In the genomic region with DNA sequence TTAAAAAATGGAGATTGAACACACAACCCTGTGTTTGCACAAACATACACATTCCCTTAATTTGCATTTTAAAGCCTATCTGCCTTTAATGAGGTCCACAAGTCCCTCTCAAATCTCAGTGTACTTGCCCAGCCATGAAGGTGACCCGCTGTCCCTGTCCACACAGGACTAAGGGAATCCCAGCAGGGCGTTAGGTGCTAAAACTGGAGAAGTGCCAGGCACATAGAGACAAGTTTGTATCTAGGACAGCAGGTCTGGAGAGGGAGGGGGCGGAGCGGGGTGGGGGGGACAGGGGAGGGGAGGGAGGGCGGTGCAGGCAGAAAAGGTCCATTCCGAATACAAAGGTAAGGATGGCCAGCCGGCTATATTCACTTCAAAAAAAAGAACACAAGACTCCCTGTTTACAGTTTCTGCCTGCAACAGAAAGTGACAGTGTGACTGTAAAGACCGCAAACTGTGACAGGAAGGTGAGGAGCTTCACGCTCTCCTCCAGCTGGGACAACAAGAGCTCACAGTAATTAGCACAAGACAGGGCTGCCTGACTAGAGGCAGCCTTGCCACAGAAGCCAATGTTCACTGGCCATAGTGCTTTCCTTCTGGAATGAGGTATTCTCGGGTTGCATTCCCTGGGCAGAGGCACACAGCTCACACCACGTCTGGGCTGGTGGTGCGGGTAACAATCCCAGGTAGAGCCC, we compare ENCODE assay signal across 9 mouse cellular contexts. TPM values are rescaled to one million over a fixed set of nuclear protein-coding genes. Genes with fewer than 3 reads are reported as not detected.
DNase-seq lines count a peak whose midpoint lies in the region; ATAC-seq lines count a peak whose summit lies in the region.
"Had no signal": no experiment of that assay in that cellular context is flagged by ENCODE, and none has a peak within 500 bp of the region (broad histone marks: within the 10 kb centered on the region; RNA-seq: fewer than 3 reads in every experiment).

No protein-coding gene starts in this region.

- ATAC-seq in kidney, embryonic 14.5 days (ENCODE audit: low FRiP score, low TSS enrichment), result no peak

- no peaks in the 10 kb centered on the region for H3K27me3 ChIP-seq in kidney, embryonic 14.5 days (ENCODE audit: control insufficient read depth, insufficient read depth, low read length)

- 28% methylated on average over 12 of the region's 12 CpGs for WGBS in kidney, embryonic 14.5 days

- H3K36me3 ChIP-seq in kidney, embryonic 14.5 days (ENCODE audit: control insufficient read depth, insufficient read depth, low read length), result no peaks in the 10 kb centered on the region
- H3K36me3 ChIP-seq: liver, embryonic 13.5 days had no signal

- no peaks in the 10 kb centered on the region for H3K9me3 ChIP-seq in kidney, embryonic 14.5 days (ENCODE audit: control insufficient read depth, low read length)
- H3K9me3 ChIP-seq: liver, embryonic 13.5 days; megakaryocyte, embryonic 14.5 days had no signal

- no peak overlapping the region for H3K9ac ChIP-seq in kidney, embryonic 14.5 days (ENCODE audit: low read depth, low read length)
- H3K9ac ChIP-seq: liver, embryonic 13.5 days had no signal

- no peak overlapping the region for H3K4me2 ChIP-seq in kidney, embryonic 14.5 days (replicated peaks; ENCODE audit: low read depth, low read length)
- H3K4me2 ChIP-seq: liver, embryonic 13.5 days had no signal

- DNase-seq in kidney, adult 11 months, result peak; percentile 64
- peak; percentile 41 for DNase-seq in brain, adult 2 months (ENCODE audit: low read depth, low spot score)
- peak; percentile 20 for DNase-seq in heart, adult 8-10 months (ENCODE audit: low spot score)
- DNase-seq in kidney, adult 9 months, result peak; percentile 74
- no peak for DNase-seq in cerebellum, adult 11 months
- no peak for DNase-seq in c-Kit-positive CD71-positive TER-119-positive erythroid progenitor cells, embryonic 14.5 days (ENCODE audit: low spot score)
- DNase-seq: liver, embryonic 13.5 days had no signal

- peaks cover 18% of the 10 kb centered on the region for H3K4me1 ChIP-seq in kidney, embryonic 14.5 days (ENCODE audit: control insufficient read depth, insufficient read depth, low read length)

- no peak overlapping the region for H3K4me3 ChIP-seq in kidney, embryonic 14.5 days (ENCODE audit: low read length)
- H3K4me3 ChIP-seq: liver, embryonic 13.5 days; megakaryocyte, embryonic 14.5 days had no signal

- no peak overlapping the region for H3K27ac ChIP-seq in kidney, embryonic 14.5 days (ENCODE audit: low read depth, low read length)
- H3K27ac ChIP-seq: liver, embryonic 13.5 days had no signal

RNA-seq across cellular contexts. Expression of a gene that starts 47.6 kb away (rescaled TPM):
- 3.3 and 5.3 TPM in 2 replicates for polyA plus RNA-seq in kidney, embryonic 14.5 days (2014; fragmentation: Nextera tagmentation; extraction: Ambion mirVana)
- 1 to 10 TPM; 1.8 to 2.4 (median 2.1) TPM for total RNA-seq in heart, adult 8-10 months (2022)

Comparison
In these comparisons a context has a peak if more than half of its experiments do, and no peak if none do; other contexts are left out.
1. DNase-seq: peak in kidney, adult 11 months (single experiment), brain, adult 2 months (single experiment), heart, adult 8-10 months (single experiment) and kidney, adult 9 months (single experiment); none in cerebellum, adult 11 months (single experiment) and c-Kit-positive CD71-positive TER-119-positive erythroid progenitor cells, embryonic 14.5 days (single experiment).